In genomic region chr11:47917616-47918015, GRCm38 (mm10) we compare ENCODE assay signal across 13 mouse cellular contexts.
"Had no signal": no experiment of that assay in that cellular context is flagged by ENCODE, and none has a peak within 500 bp of the region (broad histone marks: within the 10 kb centered on the region; RNA-seq: fewer than 3 reads in every experiment).

No protein-coding gene starts in this region.

- DNase-seq: gastrocnemius, adult 2 months; gastrocnemius, postnatal 10 days; gastrocnemius, postnatal 25 days; heart, adult 18-20 months; heart, postnatal 10 days; heart, postnatal 4 days; kidney, adult 18-20 months; kidney, adult 8-10 months; kidney, postnatal 10 days; kidney, postnatal 25 days; layer of hippocampus, adult 9-11 months; layer of hippocampus, postnatal 36 days; left cerebral cortex, postnatal 4 days had no signal
